Mouse (Mus musculus) adrenal gland, adult 8-10 months (tissue): Measurements from ENCODE around the gene Crtac1. TPM values are rescaled to one million over a fixed set of nuclear protein-coding genes. Genes with fewer than 3 reads are reported as not detected.

Experiments
- DNase-seq: peaks from one replicate; pipeline ENCODE4 v3.0.0; 2022
- total RNA-seq, 4 experiments: library from RNA; stranded (reverse); gene quantifications; 2 replicates each; pipeline ENCODE4 v1.2.4; 2022

Gene Crtac1
- total RNA-seq, 4 experiments from 2014 or later: 0.26 to 2.3 (median 0.73) TPM

DNA sequence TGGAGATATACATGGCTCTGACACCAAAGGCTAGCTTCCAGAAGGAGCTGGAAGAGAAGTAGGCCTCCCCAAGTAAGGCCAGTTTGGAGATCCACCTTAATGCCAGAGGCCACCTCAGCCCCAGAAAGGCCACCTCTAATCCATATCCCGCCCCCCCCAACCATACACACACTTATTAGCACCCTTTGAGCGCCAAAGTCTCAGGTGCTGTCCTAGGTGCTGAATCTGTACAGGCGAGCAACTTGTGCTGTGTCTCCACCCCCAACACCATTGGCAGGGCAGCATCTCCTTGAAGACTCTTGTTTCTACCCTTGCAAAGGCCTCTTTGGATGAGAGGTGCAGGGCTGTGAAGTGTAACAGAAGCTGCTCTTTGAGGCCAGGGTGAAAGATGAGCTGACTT lies 6.4 kb downstream of the Crtac1 start:
- DNase-seq: no peak

DNA sequence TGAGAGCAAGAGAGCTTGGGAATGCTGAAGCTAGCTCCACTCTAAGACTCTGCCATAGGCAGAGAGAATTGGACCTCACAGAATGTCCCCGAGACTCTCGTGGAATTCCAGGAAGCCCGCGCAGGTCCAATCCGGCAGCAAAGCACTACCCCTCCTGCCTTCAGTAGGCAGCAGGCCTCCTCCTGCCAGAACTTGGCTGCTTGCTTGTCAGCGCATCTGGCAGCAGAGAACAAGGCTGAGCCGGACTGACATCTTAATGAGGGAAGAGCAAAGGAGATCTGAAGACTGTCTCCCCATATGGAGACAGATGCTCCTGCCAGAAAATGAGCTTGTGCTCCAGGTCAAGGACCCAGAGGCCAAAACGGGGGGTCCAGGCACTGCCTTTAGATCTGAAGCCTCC lies 16.5 kb downstream of the Crtac1 start:
- DNase-seq: no peak

DNA sequence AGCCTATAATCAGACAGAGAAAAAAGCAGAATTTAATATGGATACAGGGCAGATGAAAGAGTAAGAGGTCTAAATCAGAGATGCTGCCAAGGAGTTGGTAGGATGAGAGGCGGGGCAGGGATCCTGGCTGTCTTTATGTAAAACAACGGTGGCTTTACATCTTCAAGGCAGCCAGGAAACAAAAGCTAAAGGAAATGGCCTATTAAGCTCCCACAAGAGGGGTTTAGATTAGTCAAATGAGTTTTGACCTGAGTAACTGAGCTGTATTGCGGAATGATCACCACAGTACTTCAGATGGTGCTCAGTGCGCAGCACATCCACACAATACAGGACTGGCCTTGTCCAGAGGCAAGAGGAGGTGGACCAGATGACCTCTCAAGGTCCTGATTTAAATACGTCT lies 21.7 kb downstream of the Crtac1 start:
- DNase-seq: no peak

DNA sequence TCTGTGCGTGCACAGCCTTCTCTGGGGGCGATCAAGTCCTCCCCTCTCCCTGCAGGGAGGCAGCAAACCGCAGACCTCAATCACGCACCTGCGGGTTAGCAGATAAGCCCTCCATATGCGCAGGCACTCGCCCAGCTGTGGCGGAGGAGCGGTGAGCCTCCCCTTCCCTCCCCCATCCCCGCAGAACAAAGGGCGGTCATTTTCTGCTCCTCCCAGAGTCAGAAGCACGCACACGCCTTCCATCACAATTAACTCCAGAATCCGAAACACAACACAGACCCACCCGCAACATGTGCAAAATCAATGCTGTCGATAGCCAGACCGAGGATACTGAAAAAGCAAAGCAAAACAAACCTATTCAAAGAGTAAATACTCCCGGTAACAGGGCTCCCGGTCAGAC lies 22.4 kb downstream of the Crtac1 start:
- DNase-seq: no peak

DNA sequence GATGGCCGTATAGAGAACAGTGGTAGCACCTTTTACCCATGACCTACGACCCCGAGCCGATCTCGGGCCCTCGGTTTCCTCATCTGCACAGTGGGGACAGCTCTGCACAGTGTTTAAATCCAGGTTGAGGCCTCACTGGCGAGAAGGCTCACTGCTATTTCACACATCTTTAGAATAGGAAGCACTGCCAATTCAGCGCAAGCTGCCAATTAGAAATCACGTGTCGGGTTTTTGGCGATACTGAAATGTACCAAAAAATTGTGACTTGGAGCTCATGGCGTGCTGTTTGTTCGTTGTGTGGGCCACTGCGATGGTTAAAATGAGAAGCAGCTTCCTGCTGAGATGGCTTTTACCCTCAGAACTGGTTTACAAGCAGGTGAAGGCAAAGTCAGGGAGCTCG lies 27.2 kb downstream of the Crtac1 start:
- no peak for DNase-seq

DNA sequence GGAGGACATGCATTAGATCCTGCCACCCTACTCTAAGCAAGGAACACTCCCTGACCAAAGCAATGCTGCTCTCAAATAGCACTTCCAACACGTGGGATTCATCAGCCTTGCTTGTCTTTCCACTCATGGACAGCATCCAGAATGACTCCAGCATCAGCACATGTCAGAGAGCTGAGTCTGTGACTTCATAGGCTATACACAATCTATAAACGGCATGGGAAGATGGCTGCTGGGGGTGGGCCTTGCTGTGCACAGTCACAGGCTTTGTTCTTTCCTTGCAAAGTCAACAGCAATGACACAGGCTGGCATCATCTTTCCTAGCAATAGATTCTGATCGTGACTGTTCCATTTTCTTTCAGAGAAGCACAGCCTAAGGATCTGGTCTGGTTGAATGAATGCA lies 31.6 kb downstream of the Crtac1 start:
- DNase-seq: no peak

DNA sequence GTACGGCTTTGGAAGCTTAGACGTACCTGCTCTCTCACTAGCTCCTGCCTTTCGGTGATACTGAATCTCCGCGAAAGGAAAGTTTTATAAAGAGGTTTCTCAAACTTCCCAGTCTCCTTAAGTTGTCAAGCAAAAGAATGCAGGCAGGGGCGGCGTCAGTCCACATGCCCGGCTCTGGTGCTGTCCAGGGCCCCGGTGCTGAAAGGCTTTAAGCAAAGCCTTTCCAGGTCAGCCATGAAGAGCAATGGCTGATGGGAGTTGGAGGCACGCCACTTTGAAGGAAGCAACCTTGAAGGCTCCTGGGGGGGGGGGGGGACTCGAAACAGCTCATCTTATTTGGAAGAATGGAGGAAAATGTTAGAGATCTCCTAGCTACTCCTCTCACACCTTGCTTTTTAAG lies 34.3 kb downstream of the Crtac1 start:
- peak; percentile 2 for DNase-seq

DNA sequence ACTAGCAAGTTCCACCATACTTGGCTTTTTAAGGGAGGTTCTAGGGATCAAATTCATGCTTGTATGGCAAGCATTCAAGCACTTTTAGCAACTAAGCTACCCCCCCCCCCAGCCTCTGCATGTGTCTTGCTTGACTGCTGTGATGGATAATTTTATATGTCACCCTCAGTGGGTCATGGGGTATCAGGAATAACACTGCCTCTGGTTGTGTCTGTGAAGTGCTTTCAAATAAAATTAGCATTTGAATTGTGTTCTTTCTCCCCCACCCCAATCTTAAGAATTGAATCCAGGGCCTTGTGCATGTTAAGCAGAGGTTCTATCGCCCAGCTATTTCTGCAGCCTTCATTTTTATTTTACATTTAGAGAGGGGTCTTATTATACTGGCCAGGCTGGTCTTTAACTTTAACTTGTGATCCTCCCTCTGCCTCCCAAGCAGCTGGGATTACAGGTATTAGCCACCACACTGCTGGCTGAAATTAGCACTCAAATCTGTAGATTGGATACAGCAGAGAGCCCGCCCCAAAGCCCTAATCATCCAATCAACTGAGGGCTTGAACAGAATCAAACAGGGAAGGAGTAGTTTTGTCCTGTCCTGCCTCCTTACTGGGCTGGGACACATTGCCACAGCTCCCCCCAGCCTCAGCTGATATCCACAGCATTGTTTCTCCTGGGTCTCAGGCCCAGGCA lies 36.6 kb downstream of the Crtac1 start:
- no peak for DNase-seq

DNA sequence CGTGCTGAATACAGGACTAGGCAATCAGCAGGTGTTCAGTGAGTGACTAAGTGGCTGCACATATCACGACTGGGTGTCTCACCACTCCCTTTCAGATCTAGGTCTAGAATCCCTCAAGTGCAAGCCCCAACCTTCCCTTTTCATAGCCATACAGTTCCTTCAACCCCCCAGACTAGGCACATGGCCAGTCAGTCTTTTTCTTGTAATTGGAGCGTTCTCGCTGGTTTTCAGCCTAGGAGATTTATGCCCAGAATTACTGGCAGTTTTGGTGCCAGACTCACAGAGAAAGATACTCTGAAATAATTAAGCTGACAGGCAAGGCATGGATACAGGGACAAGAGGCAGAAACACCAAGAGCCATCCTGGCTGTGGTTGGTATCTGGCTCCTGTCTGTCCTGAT lies 37.7 kb downstream of the Crtac1 start:
- DNase-seq: no peak

DNA sequence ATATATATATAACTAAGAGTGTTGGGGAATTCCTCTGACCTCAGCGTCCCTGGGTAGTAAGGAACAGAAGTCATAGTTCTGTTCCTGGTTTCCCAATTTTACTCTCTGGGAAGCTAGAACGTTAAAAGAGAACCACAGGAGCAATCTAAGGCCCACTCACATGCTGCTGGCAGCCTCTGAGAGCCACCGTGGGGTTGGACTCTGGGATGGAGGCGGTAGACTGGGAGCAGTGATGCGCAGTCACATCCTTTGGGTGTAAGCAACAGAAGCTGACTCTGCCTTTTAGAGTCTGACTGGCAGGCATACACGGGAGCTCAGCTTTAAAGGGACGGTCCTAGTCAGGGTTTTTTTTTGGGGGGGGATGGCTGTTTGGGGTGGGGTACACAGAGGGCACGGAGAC lies 39.5 kb downstream of the Crtac1 start:
- no peak for DNase-seq

DNA sequence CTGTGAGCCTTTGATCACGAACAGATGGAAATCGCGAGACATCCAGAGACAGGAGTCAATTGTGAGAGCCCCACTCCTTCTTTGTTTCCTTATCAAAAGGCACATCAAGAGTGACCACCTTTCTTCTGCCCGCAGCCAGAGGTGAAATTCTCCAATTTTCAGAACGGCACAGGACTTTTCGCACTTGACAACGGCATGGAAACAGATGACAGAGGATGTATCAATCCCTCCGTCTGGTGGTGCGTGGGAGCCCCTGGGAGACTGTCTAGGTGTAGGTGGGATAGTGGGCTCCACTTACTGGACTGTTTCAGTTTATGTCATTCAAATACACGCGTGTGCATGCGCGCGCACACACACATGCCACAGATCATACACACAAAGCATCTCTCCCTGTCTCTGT lies 42.0 kb downstream of the Crtac1 start:
- DNase-seq: no peak

DNA sequence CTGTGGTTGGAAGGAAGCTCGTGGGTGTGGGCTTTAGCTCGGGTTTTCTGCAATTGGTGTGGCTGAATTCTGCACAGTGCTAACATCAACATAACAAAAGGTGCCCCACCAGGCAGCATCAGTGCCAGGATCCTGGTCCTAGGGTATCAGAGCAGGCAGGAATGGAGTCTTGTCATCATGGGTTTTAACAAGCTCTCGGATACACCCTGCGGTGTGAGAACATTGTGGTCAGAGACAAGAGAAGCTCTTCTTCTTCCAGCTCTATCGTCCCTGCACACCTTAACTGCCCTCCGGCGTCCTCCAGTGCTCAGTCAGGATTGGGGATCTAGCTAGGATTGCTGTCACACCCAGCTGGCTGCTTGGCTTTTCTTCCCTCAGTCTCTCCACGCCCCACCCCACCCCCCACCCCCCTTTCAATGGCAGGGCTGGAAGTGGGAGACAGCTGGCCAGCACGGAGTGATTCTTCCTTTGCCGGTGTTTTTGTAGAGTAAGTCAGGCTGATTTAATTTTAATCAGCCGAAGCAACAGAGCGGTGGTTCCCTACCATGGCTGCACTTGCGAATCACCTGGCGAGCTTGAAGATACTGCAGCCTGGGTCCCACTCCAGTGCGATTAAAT lies 46.5 kb downstream of the Crtac1 start:
- DNase-seq: no peak

DNA sequence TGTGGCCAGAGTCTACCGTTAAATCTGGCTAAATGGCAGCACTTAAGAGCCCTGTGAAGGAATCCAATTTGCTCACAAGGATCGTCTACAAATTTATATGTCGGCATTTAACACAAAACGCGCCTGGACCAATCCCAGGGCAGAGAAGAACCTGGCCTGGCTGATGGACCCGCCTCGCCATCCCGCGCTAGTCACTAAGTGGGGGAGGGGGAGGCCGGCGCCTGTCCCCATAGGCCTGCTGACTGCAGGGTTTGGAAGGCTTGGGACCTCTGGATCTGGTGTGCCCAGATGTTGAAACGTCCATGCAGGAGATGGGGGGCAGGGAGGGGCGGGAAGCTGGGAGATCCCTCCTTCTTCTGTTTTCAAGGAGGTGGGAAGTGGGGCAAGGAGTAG lies 50.6 kb downstream of the Crtac1 start:
- DNase-seq: no peak

DNA sequence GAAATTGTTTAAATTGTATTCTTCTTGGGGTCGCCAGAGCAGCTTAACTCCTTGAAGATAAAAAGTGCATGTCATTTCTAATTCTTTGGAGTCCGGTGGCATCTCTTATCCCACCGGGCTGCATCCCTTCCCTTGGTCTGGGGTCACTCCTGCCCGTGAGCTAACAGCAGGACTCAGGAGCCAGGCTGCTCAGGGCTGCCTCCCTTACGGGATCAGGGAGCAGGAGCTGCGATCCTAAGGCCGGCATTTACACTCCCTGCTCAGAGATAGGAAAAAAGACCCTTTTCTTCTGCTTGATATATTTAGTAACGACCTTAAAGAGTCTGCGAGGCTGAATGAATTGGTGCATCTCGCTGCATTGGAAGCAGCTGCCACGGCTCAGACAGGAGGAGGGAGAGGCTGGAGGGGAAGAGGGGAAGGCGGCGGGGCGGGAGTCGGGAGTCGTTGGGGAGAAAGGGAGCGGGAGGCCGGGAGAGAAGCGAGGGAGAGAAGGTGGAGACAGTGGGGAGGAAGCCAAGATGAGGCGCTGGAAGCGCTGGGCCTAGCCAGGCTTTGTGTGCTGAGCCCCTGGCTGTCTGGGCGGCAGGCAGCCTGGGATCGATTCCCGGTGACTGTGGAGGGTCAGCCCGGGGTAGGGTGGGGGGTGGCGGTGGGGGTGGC lies 51.1 kb downstream of the Crtac1 start:
- DNase-seq: no peak

DNA sequence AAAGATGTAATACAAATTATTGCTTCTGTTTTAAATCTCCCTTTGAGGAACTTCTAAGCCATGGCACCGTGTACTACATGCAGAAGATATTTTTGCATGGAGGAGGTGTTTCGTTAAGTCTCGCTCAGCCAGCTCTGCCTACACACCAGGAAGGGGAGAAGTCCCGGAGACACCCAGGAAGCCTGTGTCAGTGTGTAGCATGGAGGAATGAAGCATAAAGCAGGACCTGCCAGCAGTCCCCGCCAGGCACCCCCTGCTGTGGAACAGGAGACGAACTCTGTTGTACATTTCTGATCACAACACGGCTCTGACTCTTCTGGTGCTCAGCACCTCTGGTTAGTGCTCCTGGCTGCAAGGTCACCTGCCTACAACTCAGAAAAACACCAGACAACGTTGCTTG lies 51.8 kb downstream of the Crtac1 start:
- DNase-seq: no peak

DNA sequence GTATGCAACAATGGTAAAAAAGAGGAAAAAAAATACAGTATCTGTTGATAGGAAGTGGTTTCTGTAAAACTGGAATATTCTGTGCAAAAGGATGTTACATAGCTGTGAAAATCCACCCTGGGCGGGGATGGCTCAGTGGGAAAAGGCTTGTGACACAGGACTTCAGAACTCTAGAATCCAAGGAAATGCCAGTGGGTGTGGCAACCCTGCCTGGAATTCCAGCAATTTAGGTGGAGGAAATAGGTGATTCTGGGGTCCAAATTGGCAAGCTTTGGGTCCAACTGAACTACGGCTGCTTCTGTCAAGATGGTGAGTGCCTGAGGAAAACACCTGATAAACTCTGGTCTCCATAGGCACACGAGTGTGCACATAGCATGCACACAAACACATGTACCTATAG lies 54.4 kb downstream of the Crtac1 start:
- DNase-seq: no peak

DNA sequence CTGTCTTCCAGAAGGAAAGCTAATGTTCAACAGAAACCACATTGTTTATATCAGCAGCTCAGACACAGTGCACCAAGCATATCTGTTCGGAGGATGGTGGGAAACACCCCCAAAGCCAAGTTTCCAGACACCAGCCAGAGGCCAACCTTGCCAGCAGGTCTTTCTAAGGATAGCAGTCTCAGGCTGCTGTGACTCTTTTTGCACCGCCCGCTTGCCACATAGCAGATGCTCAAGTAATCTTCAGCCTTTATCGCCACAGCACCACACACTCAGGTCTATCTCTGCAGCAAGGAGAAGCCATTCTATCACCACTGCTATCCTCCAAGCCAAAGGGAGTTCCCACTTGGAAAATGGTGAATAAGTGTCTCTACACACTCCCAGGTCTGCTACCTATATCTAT lies 68.0 kb downstream of the Crtac1 start:
- DNase-seq: no peak

DNA sequence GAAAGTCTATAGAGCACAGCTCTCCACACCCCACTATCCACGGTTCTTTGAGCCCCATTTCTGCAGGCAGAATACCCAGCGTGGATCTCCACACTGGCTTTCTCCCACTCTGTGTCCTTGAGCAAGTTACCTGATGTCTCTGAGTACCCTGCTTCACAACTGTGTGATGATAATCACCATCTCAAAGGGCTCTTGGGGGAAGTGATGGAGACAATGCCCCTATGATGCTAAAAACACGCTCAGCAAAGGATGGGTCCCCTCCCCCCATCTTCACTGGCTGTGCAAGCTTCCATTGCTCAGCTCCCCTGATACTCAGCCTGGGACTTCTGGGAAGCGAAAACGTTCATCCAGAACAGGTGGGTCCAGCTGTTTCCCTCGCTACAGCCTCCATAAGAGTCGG lies 73.2 kb downstream of the Crtac1 start:
- DNase-seq: no peak

DNA sequence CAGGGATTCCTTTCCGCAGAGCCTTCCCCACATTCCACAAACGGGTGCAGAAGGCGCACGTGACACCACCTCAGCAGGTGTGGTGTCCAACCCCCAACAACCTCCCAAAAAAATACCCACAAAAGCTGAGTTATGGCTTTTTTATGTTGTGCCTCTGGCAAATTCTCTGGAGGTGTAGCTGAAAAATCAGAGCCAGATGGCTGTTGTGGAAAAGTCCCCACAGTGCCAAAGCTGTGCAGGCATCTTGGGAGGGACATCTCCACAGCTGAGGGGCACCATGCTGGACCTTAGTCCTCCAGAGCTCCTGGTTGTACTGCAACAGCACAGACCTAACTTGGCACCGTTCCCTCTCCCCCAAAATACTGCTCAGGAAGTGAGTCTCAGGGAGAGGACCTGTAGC lies 74.7 kb downstream of the Crtac1 start:
- DNase-seq: no peak

DNA sequence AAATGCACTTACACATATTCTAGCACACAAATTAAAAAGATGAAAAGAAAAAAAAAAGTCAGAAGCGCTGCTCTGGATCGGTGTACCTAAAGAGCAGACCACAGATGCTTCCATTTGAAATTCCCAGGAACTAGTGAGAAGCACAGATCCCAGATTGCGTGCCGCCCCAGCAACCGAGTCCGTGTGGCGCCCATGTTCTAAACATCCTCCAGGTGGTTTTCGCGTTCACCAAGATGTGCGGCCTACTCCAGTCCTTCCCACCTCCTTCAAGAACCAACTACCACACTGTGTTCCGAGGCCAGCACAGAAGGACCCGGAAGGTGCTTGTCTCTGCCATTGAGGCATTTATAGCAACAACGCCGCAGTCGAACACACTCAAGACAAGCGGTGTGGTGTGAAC lies 76.1 kb downstream of the Crtac1 start:
- DNase-seq: no peak

DNA sequence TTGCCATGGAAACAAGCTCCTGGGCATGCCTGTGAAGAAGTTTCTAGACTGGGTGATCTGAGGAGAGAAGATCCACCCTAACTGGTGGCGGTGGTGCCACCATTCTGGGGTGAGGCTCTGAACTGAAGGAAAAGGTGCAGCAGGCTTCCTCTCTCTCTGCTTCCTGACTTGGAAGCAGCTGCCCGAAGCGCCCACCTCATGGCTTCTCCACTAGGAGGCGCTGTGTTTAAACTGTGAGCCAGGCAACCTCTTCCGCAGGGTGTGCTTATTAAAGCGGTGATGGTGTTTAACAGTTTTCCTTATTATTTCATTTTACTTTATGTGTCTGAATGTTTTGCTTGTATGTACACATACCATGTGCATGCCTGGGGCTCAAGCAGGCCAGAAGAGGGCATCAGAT lies 90.4 kb downstream of the Crtac1 start:
- DNase-seq: no peak

DNA sequence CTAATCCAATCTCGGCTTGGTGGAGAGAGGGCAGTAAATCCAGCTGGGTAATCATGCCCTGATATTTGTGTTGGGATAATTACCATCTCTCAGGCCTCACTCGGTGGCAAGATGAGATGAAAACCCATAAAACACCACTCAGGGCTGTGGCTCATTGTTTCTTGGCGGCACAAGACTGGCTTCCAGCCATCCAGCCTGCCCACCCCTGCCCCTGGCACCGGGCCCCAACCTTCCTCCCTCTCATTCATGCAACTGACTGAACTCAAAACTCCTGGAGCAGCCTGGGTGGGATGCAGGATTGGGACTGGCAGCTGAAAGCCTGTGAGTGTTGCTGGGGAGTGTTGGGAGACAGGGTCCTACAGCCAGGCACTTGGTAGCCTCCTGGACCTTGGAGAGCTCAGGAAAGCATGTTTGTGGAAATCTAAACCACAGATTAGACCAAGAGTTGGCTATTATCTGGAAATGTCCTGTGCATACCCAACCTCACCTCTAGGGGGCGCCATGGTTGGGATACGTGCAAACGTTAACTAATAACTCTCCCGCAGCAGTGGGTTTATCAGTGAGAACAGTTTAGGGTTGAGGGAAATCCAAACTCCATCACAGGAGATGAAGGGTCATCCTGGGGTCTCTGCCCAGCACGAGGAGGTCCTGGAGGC lies 99.4 kb downstream of the Crtac1 start:
- DNase-seq: no peak

DNA sequence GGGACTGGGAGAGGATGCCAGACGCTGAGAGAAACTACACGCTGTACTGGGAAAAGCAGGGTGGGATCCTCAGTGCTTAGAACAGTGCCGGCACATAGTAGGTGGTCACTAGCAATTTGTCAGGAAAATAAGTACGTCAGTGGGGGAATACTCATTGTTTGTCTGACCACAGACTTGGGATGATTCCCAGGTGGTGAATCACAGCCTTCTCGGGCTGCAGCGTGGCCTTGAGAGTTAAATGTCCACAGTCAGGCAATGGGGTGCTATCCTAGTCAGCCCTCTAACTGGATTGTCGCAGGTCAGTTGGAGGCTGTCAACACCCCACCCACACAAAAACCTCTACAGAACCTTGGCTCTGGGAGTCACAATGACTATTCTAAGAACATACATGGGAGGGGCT lies 100.1 kb downstream of the Crtac1 start:
- peak; percentile 49 for DNase-seq

DNA sequence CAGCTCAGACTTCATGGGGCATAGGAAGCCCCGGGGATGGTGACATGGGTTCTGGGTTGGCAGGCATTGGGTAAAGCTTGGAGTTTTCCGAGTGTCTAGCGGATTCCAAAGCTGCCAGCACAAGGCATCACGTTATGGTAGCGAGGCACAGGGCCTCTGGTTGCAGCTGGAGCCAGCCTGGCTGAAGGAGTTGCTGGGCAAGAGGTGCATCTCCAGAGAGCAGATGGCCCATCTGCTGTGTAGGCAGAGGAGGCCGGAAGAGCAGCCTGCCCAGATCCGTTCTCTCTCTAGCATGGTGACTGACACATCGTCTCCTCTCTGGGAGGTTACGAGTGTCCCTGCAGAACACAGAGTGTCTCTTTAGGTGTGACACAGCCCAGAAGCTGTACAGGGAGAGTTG lies 103.4 kb downstream of the Crtac1 start:
- no peak for DNase-seq
